Mouse (Mus musculus) lung, postnatal 25 days (tissue): ENCODE data around the gene Hspb8.
A peak's percentile ranks its signal among the peaks of the same experiment; 100 is the strongest.
"Not testable (repeated sequence)": the region's sequence is repeated elsewhere in the genome, so short reads cannot be mapped to it uniquely, and the experiment has no call there.

Experiments
- DNase-seq: peaks from one replicate; pipeline ENCODE4 v3.0.0; 2022; ENCODE audit warnings: low spot score

Hspb8 gene

GRCm38 (mm10) chr5:116432871-116433270 lies 10.2 kb upstream of the Hspb8 start:
- DNase-seq = no peak

GRCm38 (mm10) chr5:116426701-116427100 lies 4.0 kb upstream of the Hspb8 start:
- no peak for DNase-seq

- not testable (repeated sequence) for DNase-seq
Observed at GRCm38 (mm10) chr5:116425709-116426108, 3.0 kb upstream of the Hspb8 start.

GRCm38 (mm10) chr5:116425273-116425672 lies 2.6 kb upstream of the Hspb8 start:
- no peak for DNase-seq

- DNase-seq = no peak
Observed at GRCm38 (mm10) chr5:116423746-116424145, 1.1 kb upstream of the Hspb8 start.

- peak; percentile 42 for DNase-seq
Observed at GRCm38 (mm10) chr5:116421791-116422481, 728 bp downstream of the Hspb8 start.

- DNase-seq = peak; percentile 90
Observed at GRCm38 (mm10) chr5:116420759-116421225, 1.9 kb downstream of the Hspb8 start.

- DNase-seq = no peak
Observed at GRCm38 (mm10) chr5:116420213-116420612, 2.5 kb downstream of the Hspb8 start.

GRCm38 (mm10) chr5:116419322-116420045 lies 3.2 kb downstream of the Hspb8 start:
- peak; percentile 42 for DNase-seq

GRCm38 (mm10) chr5:116416208-116416607 lies 6.5 kb downstream of the Hspb8 start:
- no peak for DNase-seq

- DNase-seq = peak; percentile 47
Observed at GRCm38 (mm10) chr5:116409689-116410590, 12.7 kb downstream of the Hspb8 start.

- no peak for DNase-seq
Observed at GRCm38 (mm10) chr5:116408965-116409364, 13.7 kb downstream of the Hspb8 start.

GRCm38 (mm10) chr5:116407936-116408335 lies 14.7 kb downstream of the Hspb8 start:
- DNase-seq = peak; percentile 50

GRCm38 (mm10) chr5:116407321-116407720 lies 15.3 kb downstream of the Hspb8 start:
- DNase-seq = peak; percentile 57

- no peak for DNase-seq
Observed at GRCm38 (mm10) chr5:116406507-116406906, 16.2 kb downstream of the Hspb8 start.

GRCm38 (mm10) chr5:116405934-116406333 lies 16.7 kb downstream of the Hspb8 start:
- no peak for DNase-seq

- DNase-seq = no peak
Observed at GRCm38 (mm10) chr5:116404063-116404462, 18.6 kb downstream of the Hspb8 start.

- DNase-seq = no peak
Observed at GRCm38 (mm10) chr5:116400801-116401200, 21.9 kb downstream of the Hspb8 start.

- DNase-seq = no peak
Observed at GRCm38 (mm10) chr5:116400042-116400730, 22.5 kb downstream of the Hspb8 start.

GRCm38 (mm10) chr5:116396104-116396503 lies 26.6 kb downstream of the Hspb8 start:
- DNase-seq = no peak

GRCm38 (mm10) chr5:116392603-116393002 lies 30.1 kb downstream of the Hspb8 start:
- DNase-seq = peak; percentile 43
